In genomic region chr7:126721635-126722034, GRCm38 (mm10) we compare ENCODE assay signal across 18 mouse cellular contexts. TPM values are rescaled to one million over a fixed set of nuclear protein-coding genes. Genes with fewer than 3 reads are reported as not detected.
DNase-seq lines count a peak whose midpoint lies in the region; ATAC-seq and TF ChIP-seq lines count a peak whose summit lies in the region.
"Had no signal": no experiment of that assay in that cellular context is flagged by ENCODE, and none has a peak within 500 bp of the region (broad histone marks: within the 10 kb centered on the region; RNA-seq: fewer than 3 reads in every experiment).

No protein-coding gene starts in this region.

- H3K27ac ChIP-seq in spleen, adult 2 months (ENCODE audit: insufficient read depth, low read length), result 0 out of 2 replicates have a peak overlapping the region, but pooled peaks have one; percentile 43
- H3K27ac ChIP-seq in intestine, postnatal 0 days (ENCODE audit: low read depth, low read length), result no peak overlapping the region
- no peak overlapping the region for H3K27ac ChIP-seq in hindbrain, embryonic 16.5 days (ENCODE audit: low read depth, low read length)
- H3K27ac ChIP-seq: gastrocnemius, adult 2 months; heart, adult 2 months; hindbrain, embryonic 15.5 days had no signal

- no peak overlapping the region for H3K4me2 ChIP-seq in intestine, postnatal 0 days (replicated peaks; ENCODE audit: low read depth)
- no peak overlapping the region for H3K4me2 ChIP-seq in hindbrain, embryonic 16.5 days (ENCODE audit: low read length)
- H3K4me2 ChIP-seq: heart, embryonic 12.5 days; hindbrain, embryonic 15.5 days had no signal

- peak; percentile 62 for ATAC-seq in granulocyte monocyte progenitor cell, adult 5-6 weeks (replicated peaks; ENCODE audit: poor library complexity, severe bottlenecking)
- ATAC-seq in monocyte, adult 5-6 weeks (replicated peaks; ENCODE audit: insufficient number of reproducible peaks, low FRiP score, low TSS enrichment, poor library complexity, severe bottlenecking), result peak; percentile 73
- ATAC-seq in intestine, postnatal 0 days, result no peak
- no peak for ATAC-seq in hindbrain, embryonic 16.5 days
- ATAC-seq: forebrain, embryonic 14.5 days had no signal

- TF ChIP-seq CTCF in spleen, adult 2 months (IDR thresholded peaks at IDR 0.05; ENCODE audit: extremely low read depth, insufficient read depth, insufficient read length, insufficient replicate concordance), result no peak
- no peak for TF ChIP-seq CTCF in intestine, postnatal 0 days (IDR thresholded peaks at IDR 0.05; ENCODE audit: low read depth)

- H3K4me1 ChIP-seq in spleen, adult 2 months (ENCODE audit: control insufficient read depth, insufficient read depth, insufficient read length), result peaks cover 2% of the 10 kb centered on the region; the same call in 1 of the 2 replicates
- no peaks in the 10 kb centered on the region for H3K4me1 ChIP-seq in intestine, postnatal 0 days (replicated peaks; ENCODE audit: control insufficient read depth, insufficient read depth, low read length)
- no peaks in the 10 kb centered on the region for H3K4me1 ChIP-seq in hindbrain, embryonic 16.5 days (ENCODE audit: control insufficient read depth, insufficient read depth, low read depth, low read length)
- H3K4me1 ChIP-seq: heart, embryonic 12.5 days; hindbrain, embryonic 15.5 days had no signal

- no peaks in the 10 kb centered on the region for H3K36me3 ChIP-seq in spleen, adult 2 months (ENCODE audit: control insufficient read depth, insufficient read depth, low read length)
- no peaks in the 10 kb centered on the region for H3K36me3 ChIP-seq in intestine, postnatal 0 days (ENCODE audit: control insufficient read depth, insufficient read depth)
- no peaks in the 10 kb centered on the region for H3K36me3 ChIP-seq in hindbrain, embryonic 16.5 days (ENCODE audit: control insufficient read depth, insufficient read depth, low read length)
- H3K36me3 ChIP-seq: heart, embryonic 12.5 days; hindbrain, embryonic 15.5 days had no signal

- no peak for TF ChIP-seq POLR2A in spleen, adult 2 months (IDR thresholded peaks at IDR 0.05; ENCODE audit: low read depth, low read length)

- H3K4me3 ChIP-seq in spleen, adult 2 months (ENCODE audit: extremely low read depth, insufficient read depth, insufficient read length), result no peak overlapping the region
- H3K4me3 ChIP-seq in intestine, postnatal 0 days (ENCODE audit: low read depth, low read length), result no peak overlapping the region
- H3K4me3 ChIP-seq in hindbrain, embryonic 16.5 days (ENCODE audit: low read length), result no peak overlapping the region
- H3K4me3 ChIP-seq: gastrocnemius, adult 2 months; heart, adult 2 months; heart, embryonic 12.5 days; hindbrain, embryonic 15.5 days had no signal

- H3K27me3 ChIP-seq in spleen, adult 2 months (ENCODE audit: control insufficient read depth, insufficient read depth, low read length), result no peaks in the 10 kb centered on the region
- H3K27me3 ChIP-seq in intestine, postnatal 0 days (replicated peaks; ENCODE audit: control insufficient read depth, insufficient read depth, low read length), result no peaks in the 10 kb centered on the region
- H3K27me3 ChIP-seq in hindbrain, embryonic 16.5 days (replicated peaks; ENCODE audit: control insufficient read depth, insufficient read depth, low read length), result no peaks in the 10 kb centered on the region
- H3K27me3 ChIP-seq: heart, embryonic 12.5 days; hindbrain, embryonic 15.5 days had no signal

- DNase-seq in spleen, adult 2 months (ENCODE audit: low read depth in 1 of 2, low spot score in 2 of 2), result no peak
- DNase-seq in spleen, postnatal 14 days (ENCODE audit: low spot score in 2 of 2), result no peak
- no peak for DNase-seq in heart, adult 8-10 months (ENCODE audit: low spot score)
- DNase-seq: adrenal gland, adult 8-10 months; adrenal gland, postnatal 36 days; cerebellum, adult 11-12 months; cerebellum, adult 9-10 months; cerebellum, postnatal 25 days; gastrocnemius, adult 2 months; gastrocnemius, postnatal 25 days; heart, adult 2 months had no signal

- H3K9me3 ChIP-seq in intestine, postnatal 0 days (ENCODE audit: control insufficient read depth), result no peaks in the 10 kb centered on the region
- H3K9me3 ChIP-seq in hindbrain, embryonic 16.5 days (ENCODE audit: control insufficient read depth, low read length), result peaks cover 4% of the 10 kb centered on the region; the same call in 1 of the 2 replicates
- H3K9me3 ChIP-seq: hindbrain, embryonic 15.5 days had no signal

- no peak overlapping the region for H3K9ac ChIP-seq in intestine, postnatal 0 days (ENCODE audit: low read depth, low read length)
- no peak overlapping the region for H3K9ac ChIP-seq in hindbrain, embryonic 16.5 days (ENCODE audit: low read depth, low read length)
- H3K9ac ChIP-seq: heart, embryonic 12.5 days; hindbrain, embryonic 15.5 days had no signal

- 84% methylated on average over 13 of the region's 13 CpGs for WGBS in spleen, adult 2 months
- WGBS in intestine, postnatal 0 days, result 90% methylated on average over 13 of the region's 13 CpGs
- WGBS in hindbrain, embryonic 16.5 days, result 94% methylated on average over 13 of the region's 13 CpGs

RNA-seq across cellular contexts. Expression of gene Coro1a, which starts 14.0 kb away (rescaled TPM):
- polyA plus RNA-seq in spleen, adult 2 months (2012; rRNA removed), result 1,755 and 1,932 TPM in 2 replicates
- 497 and 510 TPM in 2 replicates for total RNA-seq in granulocyte monocyte progenitor cell, adult 5-6 weeks (2014; fragmentation: Nextera tagmentation)
- total RNA-seq in granulocyte monocyte progenitor cell, adult 5-6 weeks (2017), result 409 and 441 TPM in 2 replicates
- total RNA-seq in monocyte, adult 5-6 weeks (2017), result 1,450 to 2,051 TPM (median 1,984 TPM) in 3 replicates
- 21.5 TPM in 2 replicates for polyA plus RNA-seq in intestine, postnatal 0 days (2015; fragmentation: Nextera tagmentation; extraction: Ambion mirVana)
- total RNA-seq in heart, adult 8-10 months (2022), result 10 to 100 TPM in 1 of 4 experiments, 1 to 10 TPM in 3; 4.9 to 10.0 (median 6.2) TPM
- polyA plus RNA-seq in hindbrain, embryonic 16.5 days (2015; fragmentation: Nextera tagmentation; extraction: Ambion mirVana), result 119 and 125 TPM in 2 replicates

RNA-seq across cellular contexts. Expression of gene Slx1b, which starts 26.1 kb away (rescaled TPM):
- polyA plus RNA-seq in spleen, adult 2 months (2012; rRNA removed), result 13.2 and 19.5 TPM in 2 replicates
- total RNA-seq in granulocyte monocyte progenitor cell, adult 5-6 weeks (2014; fragmentation: Nextera tagmentation), result 9.3 and 13.3 TPM in 2 replicates
- 5.4 and 6.3 TPM in 2 replicates for total RNA-seq in granulocyte monocyte progenitor cell, adult 5-6 weeks (2017)
- 3.0 to 6.2 TPM (median 6.1 TPM) in 3 replicates for total RNA-seq in monocyte, adult 5-6 weeks (2017)
- polyA plus RNA-seq in intestine, postnatal 0 days (2015; fragmentation: Nextera tagmentation; extraction: Ambion mirVana), result 4.8 and 5.5 TPM in 2 replicates
- 1 to 10 TPM; 3.2 to 6.2 (median 5.4) TPM for total RNA-seq in heart, adult 8-10 months (2022)
- 13.4 and 15.0 TPM in 2 replicates for polyA plus RNA-seq in hindbrain, embryonic 16.5 days (2015; fragmentation: Nextera tagmentation; extraction: Ambion mirVana)

RNA-seq across cellular contexts. Expression of gene Bola2, which starts 26.4 kb away (rescaled TPM):
- 37.4 and 51.8 TPM in 2 replicates for polyA plus RNA-seq in spleen, adult 2 months (2012; rRNA removed)
- 151 and 195 TPM in 2 replicates for total RNA-seq in granulocyte monocyte progenitor cell, adult 5-6 weeks (2014; fragmentation: Nextera tagmentation)
- total RNA-seq in granulocyte monocyte progenitor cell, adult 5-6 weeks (2017), result 135 and 158 TPM in 2 replicates
- total RNA-seq in monocyte, adult 5-6 weeks (2017), result 68.4 to 80.5 TPM (median 78.3 TPM) in 3 replicates
- 80.4 and 98.2 TPM in 2 replicates for polyA plus RNA-seq in intestine, postnatal 0 days (2015; fragmentation: Nextera tagmentation; extraction: Ambion mirVana)
- total RNA-seq in heart, adult 8-10 months (2022), result 10 to 100 TPM; 52.4 to 70.4 (median 56.4) TPM
- 130 and 133 TPM in 2 replicates for polyA plus RNA-seq in hindbrain, embryonic 16.5 days (2015; fragmentation: Nextera tagmentation; extraction: Ambion mirVana)

RNA-seq across cellular contexts. Expression of gene Mapk3, which starts 37.8 kb away (rescaled TPM):
- polyA plus RNA-seq in spleen, adult 2 months (2012; rRNA removed), result 97.0 and 108 TPM in 2 replicates
- 90.7 and 111 TPM in 2 replicates for total RNA-seq in granulocyte monocyte progenitor cell, adult 5-6 weeks (2014; fragmentation: Nextera tagmentation)
- total RNA-seq in granulocyte monocyte progenitor cell, adult 5-6 weeks (2017), result 52.5 and 53.0 TPM in 2 replicates
- total RNA-seq in monocyte, adult 5-6 weeks (2017), result 40.9 to 55.3 TPM (median 48.6 TPM) in 3 replicates
- polyA plus RNA-seq in intestine, postnatal 0 days (2015; fragmentation: Nextera tagmentation; extraction: Ambion mirVana), result 131 and 142 TPM in 2 replicates
- total RNA-seq in heart, adult 8-10 months (2022), result 10 to 100 TPM; 46.5 to 52.3 (median 50.4) TPM
- polyA plus RNA-seq in hindbrain, embryonic 16.5 days (2015; fragmentation: Nextera tagmentation; extraction: Ambion mirVana), result 114 and 119 TPM in 2 replicates

RNA-seq across cellular contexts. Expression of gene Gdpd3, which starts 44.5 kb away (rescaled TPM):
- polyA plus RNA-seq in spleen, adult 2 months (2012; rRNA removed), result 7.7 and 62.7 TPM in 2 replicates
- 13.0 and 27.7 TPM in 2 replicates for total RNA-seq in granulocyte monocyte progenitor cell, adult 5-6 weeks (2014; fragmentation: Nextera tagmentation)
- 3.6 and 11.3 TPM in 2 replicates for total RNA-seq in granulocyte monocyte progenitor cell, adult 5-6 weeks (2017)
- total RNA-seq in monocyte, adult 5-6 weeks (2017), result 18.3 to 26.4 TPM (median 23.7 TPM) in 3 replicates
- 13.9 and 14.6 TPM in 2 replicates for polyA plus RNA-seq in intestine, postnatal 0 days (2015; fragmentation: Nextera tagmentation; extraction: Ambion mirVana)
- total RNA-seq in heart, adult 8-10 months (2022), result 1 to 10 TPM; 1.3 to 2.2 (median 1.8) TPM
- polyA plus RNA-seq in hindbrain, embryonic 16.5 days (2015; fragmentation: Nextera tagmentation; extraction: Ambion mirVana), result 1.4 and 1.5 TPM in 2 replicates

Comparison
In these comparisons a context has a peak if more than half of its experiments do, and no peak if none do; other contexts are left out.
1. ATAC-seq: peak in granulocyte monocyte progenitor cell, adult 5-6 weeks (single experiment) and monocyte, adult 5-6 weeks (single experiment); none in intestine, postnatal 0 days (single experiment) and hindbrain, embryonic 16.5 days (single experiment).
2. RNA of gene Coro1a, which starts 14.0 kb away (total RNA-seq): 1,450 to 2,051 TPM in monocyte, adult 5-6 weeks and 409 to 510 TPM in granulocyte monocyte progenitor cell, adult 5-6 weeks; 4.9 to 10.0 TPM in heart, adult 8-10 months; every median in the first group is over 10 times any median in the second.